Mouse (Mus musculus) mouse embryonic stem cell (cell line): Measurements from ENCODE around the gene Aplp2.

Experiments
- in situ Hi-C, 2 experiments: fragments of 300-500 bp; cut with MboI; formaldehyde crosslinking; loops; 1 replicate in 1 of 2; 3 replicates in 1 of 2; pipeline ENCODE4 v1.14.3; 2019 to 2020; ENCODE audit warnings: low sequenced_read_pairs in 2 of 2, low pct_unique_long_range_greater_than_20kb in 1 of 2, mixed read lengths in 1 of 2; ENCODE audit not compliant: unreplicated experiment in 1 of 2

Aplp2 gene

DNA sequence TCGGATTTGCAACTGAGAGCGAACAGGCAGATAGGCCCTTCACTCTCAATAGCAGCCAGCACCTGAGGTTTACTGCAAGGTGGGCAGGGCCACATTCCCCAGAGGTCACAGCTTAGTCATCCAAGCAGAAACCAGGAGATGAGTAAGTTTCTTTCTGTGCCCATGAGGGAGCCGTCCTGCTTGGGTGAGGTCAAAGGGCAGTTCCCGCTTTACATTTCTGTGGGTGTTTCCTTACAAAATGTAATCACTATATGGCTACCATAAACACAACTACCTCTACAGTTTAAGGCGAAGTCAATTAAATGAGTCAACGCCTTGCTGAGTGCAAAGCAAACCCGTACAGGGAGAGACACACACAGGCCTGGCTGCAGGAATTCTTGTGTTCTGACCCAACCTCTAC lies 63.5 kb downstream of the Aplp2 start:
- in situ Hi-C loops, result no loop called here

GRCm38 (mm10) chr9:31145272-31145925 lies 66.2 kb downstream of the Aplp2 start:
- in situ Hi-C loops, result no loop called here

GRCm38 (mm10) chr9:31142924-31143323 lies 68.7 kb downstream of the Aplp2 start:
- in situ Hi-C loops, result no loop called here

GRCm38 (mm10) chr9:31133131-31133530 lies 78.5 kb downstream of the Aplp2 start:
- in situ Hi-C loops, result no loop called here

DNA sequence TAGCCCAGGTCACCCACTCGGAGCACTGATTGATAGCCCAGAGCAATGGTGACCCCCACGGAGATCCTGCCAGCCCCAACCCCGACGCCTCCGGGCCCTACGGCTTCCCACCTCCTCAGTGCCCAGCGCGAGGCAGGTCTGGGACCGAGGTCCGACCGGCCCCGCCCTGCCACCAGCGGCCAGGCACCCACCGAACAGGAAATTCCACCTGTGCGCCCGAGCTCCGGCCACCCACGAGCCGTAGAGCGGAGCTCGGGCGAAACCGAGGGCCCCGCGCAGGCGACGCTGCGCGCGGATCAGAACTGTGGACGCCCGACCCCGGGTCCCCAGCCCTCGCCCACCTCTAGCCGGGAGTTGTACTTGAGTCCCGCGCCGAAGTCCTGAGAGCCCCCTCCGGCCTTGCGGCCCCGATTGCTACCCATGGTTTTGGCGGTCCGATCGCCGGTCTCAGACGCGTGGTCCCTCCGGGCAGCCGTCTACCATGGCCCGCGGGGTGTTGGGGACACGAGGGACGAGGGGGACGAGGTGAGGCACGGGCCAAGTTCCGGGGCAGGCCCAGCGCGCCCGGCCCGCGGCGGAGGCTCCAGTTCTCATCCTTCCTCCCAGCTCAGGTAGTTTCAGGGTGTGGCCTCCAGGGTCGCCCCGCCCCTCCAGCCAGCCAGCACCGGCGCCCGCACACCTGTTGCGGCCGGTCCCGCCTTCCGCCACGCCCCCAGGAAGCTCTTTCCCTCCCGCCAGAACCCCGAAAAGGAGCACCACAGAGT lies 80.2 kb downstream of the Aplp2 start, which contains the start of gene St14:
TSS of gene St14 (minus strand) at position 649 of the 764 bp plus-strand sequence.
- in situ Hi-C loops, result no loop called here

DNA sequence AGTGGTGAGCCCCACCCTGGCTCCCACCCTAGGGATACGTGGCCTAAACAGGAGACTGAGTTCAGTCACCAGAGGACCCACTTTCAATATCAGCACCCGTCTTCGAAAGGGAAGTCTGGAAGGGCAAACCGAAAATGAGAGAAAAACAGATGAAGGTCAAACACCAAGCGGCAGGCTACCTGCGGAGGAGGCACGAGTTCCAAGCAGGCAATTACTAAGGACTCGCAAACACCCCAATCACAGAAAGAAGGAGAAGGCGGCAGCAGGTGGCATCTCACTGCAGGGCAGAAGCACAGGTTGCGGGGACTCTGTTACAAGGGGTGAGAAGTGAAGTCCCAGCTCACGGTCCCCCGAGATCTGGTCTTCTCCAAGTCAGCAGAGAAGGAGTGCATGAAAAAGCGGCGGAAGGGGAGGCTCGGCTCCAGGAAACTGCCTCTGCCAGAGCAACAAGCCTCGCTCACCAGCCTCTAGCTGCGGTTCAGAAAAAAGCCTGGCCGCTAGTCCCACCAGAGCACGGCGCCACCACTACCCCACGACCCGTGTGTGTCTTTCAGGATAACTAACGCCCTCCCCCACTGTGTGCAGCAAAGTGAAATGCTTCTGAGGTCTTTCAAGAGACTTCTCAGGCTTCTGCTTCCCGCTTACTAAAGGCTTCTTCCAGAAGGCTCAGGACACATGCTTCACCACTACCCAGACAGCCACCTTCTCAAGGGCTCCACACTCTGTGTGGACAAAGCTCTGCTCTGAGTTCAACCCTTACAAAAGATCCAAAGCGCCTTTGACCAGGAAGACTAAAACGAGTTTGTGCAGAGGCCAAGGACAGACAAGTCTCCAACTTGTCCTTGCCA lies 81.0 kb downstream of the Aplp2 start:
- in situ Hi-C loops, result no loop called here

DNA sequence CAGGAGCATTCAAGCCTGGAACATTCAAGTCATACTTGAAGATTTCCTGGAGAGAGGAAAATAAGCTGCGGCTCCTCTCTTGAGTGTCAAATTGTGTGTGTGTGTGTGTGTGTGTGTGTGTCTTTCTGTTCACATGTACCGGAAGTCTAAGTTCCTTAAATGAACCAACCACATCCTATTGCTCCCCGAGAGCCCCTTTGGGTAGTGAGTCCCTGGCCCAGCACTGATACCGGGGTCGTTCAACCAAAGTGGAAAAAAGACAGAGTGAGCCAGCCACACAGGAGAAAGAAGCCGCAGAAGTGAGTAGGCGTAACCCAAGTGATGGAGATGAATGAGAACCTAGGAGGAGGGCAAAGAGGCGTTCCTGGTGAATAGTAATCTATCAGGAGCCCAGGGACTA lies 81.7 kb downstream of the Aplp2 start:
- in situ Hi-C loops, result no loop called here

DNA sequence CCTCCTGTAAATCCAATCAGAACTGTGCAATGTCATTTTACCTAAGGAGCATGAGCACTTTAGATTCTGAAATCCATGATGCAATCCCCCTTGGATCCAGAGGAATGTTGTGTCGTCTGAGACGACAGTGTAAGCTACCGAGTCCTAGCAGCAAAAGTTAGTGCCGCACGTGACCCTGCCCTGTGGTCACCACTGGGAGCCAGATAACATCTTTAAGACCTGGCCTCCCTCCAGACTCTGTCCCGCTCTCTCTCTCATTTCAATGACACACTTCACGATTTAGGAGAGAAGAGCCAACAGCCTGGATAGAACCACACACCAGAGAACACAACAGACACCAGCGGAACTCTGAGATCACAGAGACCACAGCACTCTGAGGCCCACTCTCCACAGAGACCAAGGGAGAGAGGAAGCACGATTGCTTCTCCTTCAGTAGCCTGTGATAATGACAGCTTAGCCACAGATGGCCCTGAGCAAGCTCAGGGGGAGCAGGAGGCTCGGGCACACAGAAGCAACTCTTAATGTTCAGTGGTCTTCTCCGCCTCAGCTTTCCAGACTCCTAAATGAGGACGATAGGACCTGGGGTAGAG lies 83.6 kb downstream of the Aplp2 start:
- in situ Hi-C loops, result no loop called here

GRCm38 (mm10) chr9:31126079-31126478 lies 85.5 kb downstream of the Aplp2 start:
- in situ Hi-C loops, result no loop called here

- in situ Hi-C loops, result no loop called here
Observed at GRCm38 (mm10) chr9:31122464-31123030, 89.1 kb downstream of the Aplp2 start.

DNA sequence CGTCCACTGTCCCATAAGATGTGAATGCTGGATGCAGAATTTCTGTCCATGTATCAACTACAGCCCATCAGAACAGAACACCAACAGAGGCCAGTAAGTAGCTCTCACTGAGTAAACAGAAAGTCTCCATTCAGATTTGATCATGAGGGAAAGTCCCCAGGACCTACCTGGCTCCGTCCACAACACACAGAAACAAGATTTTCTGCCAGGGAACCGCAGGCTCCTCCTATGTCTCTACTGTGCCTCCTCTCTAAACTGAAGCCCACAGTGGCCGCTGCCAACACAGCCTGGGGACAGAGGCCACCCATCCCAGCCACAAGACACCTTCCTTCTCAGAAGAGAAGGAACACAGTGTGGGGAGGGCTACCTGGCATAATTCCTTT lies 91.1 kb downstream of the Aplp2 start:
- in situ Hi-C loops, result no loop called here

DNA sequence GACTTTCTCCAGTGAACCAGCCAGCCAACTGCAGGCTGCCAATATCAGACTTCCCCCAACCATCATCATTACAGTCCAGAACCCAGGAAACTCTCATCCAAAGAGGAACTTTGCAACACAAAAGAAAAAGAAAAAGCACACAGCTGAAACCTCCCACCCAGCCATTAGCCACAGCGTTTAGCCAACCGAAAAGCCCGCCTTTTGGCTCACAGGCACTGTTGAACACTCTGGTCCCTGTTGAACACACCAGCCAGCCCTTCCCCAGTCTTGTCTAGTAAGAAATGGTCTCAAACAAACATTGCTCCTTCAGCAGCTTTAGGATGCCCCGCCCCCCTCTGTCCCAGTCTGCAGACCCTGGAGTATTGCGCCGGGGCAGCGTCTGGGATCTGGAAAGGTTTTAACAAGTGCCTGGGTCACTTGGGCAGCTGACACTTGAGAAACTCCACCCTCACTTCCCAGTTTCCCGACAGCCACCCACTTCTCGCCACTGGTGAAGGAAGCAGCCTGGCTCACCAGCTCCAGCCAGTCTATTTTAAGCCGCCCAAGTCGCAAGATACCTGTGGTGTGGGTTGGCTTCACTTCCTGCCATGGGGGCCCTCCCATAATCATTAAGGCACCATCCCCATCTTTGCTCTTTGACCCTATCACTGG lies 91.6 kb downstream of the Aplp2 start:
- in situ Hi-C loops, result no loop called here

DNA sequence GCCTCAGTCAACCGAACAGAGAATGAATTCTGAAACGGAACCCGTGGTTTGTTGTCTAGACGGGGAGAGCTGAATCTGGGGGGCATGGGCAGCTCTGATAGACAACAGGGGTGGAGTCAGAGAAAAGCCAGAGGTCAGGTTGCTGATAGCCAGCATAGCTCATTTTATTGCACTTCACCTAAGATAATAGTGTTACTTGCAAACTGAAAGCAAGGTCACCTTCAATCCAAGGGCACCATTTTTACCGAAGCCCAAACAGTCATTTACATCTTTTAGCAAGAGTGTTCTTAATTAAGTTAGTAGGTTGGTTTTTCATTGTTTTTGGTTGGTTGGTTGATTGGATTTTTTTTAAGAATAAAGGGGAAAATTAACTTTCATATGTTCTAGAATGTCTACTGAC lies 92.2 kb downstream of the Aplp2 start:
- in situ Hi-C loops, result no loop called here

- in situ Hi-C loops, result no loop called here
Observed at GRCm38 (mm10) chr9:31118520-31119298, 92.9 kb downstream of the Aplp2 start.

DNA sequence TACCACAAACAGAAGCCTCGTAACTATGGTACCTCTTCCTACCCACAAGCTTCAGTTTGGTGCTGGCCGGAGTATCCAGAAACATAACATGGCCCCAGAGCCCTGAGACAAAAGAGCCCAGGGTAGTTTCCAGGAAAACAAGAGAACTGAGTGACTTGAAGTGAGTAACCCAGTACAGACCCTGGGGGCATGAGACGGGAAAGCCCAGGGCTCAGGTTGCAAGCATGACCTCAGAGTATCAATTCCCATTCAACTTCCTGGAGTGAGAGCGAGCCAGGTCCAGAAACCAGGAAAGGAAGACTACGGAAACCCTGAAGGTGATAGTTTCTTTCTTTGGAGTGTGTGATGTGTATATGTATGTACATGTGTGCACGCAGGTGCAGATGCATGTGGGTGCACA lies 94.1 kb downstream of the Aplp2 start:
- in situ Hi-C loops, result no loop called here

DNA sequence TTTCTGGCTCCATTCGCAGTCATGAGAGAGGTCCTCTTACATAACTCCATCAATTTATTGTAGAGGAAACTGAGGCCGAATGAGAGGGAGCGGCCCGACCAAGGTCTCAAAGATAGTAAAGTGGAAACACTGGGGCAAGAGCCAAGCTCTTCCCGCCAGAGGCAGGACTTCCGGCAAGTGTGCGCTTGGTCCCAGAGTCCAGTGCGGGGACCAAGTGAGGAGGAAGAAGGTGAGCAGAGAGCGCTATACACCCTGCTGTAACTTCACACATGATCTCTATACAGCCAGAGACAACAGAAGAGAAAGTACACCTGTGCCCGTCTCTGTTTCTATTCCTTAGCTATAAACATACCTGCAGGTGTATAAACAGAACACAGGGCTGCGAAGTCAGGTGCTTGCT lies 94.5 kb downstream of the Aplp2 start:
- in situ Hi-C loops, result no loop called here

GRCm38 (mm10) chr9:31115586-31115985 lies 96.0 kb downstream of the Aplp2 start:
- in situ Hi-C loops, result no loop called here
